Mouse (Mus musculus) limb, embryonic 14.5 days (tissue): ENCODE results near the gene Apopt1. TPM values are rescaled to one million over a fixed set of nuclear protein-coding genes. Genes with fewer than 3 reads are reported as not detected.
A peak's percentile ranks its signal among the peaks of the same experiment; 100 is the strongest.

ENCODE experiments used
- ATAC-seq: fragments of 200-750 bp; cut with Nextera tagmentation; 2 replicates; pipeline ENCODE4 v1.8.0; 2017; ENCODE audit warnings: low read depth, moderate number of reproducible peaks, moderate TSS enrichment; ENCODE audit not compliant: low FRiP score
- DNase-seq: peaks from one replicate; pipeline ENCODE4 v3.0.0-alpha.2; 2015; ENCODE audit warnings: low spot score
- H3K27ac ChIP-seq: fragments of 300-500 bp; sonication (generic); replicated peaks from 2 replicates; pipeline ENCODE4 v1.5.1; 2014; ENCODE audit warnings: low read depth, mild to moderate bottlenecking, low read length, moderate library complexity, mixed read lengths
- H3K27me3 ChIP-seq: fragments of 300-500 bp; sonication (generic); 2 replicates; pipeline ENCODE4 v1.6.1; 2014; ENCODE audit warnings: low read length, mixed read lengths; ENCODE audit not compliant: control insufficient read depth, insufficient read depth
- H3K36me3 ChIP-seq: fragments of 300-500 bp; sonication (generic); 2 replicates; pipeline ENCODE4 v1.6.1; 2014; ENCODE audit warnings: mild to moderate bottlenecking, low read length, moderate library complexity, mixed read lengths; ENCODE audit not compliant: control insufficient read depth, insufficient read depth
- H3K4me1 ChIP-seq: fragments of 300-500 bp; sonication (generic); 2 replicates; pipeline ENCODE4 v1.6.1; 2014; ENCODE audit warnings: antibody characterized with exemption, low read length, mixed read lengths; ENCODE audit not compliant: control insufficient read depth, insufficient read depth
- H3K4me2 ChIP-seq: fragments of 300-500 bp; sonication (generic); replicated peaks from 2 replicates; pipeline ENCODE4 v1.6.1; 2014; ENCODE audit warnings: low read depth, mild to moderate bottlenecking, low read length, moderate library complexity; ENCODE audit not compliant: severe bottlenecking
- H3K4me3 ChIP-seq: fragments of 300-500 bp; sonication (generic); replicated peaks from 2 replicates; pipeline ENCODE4 v1.5.1; 2014; ENCODE audit warnings: low read length
- H3K9ac ChIP-seq: fragments of 300-500 bp; sonication (generic); 2 replicates; pipeline ENCODE4 v1.6.1; 2014; ENCODE audit warnings: mild to moderate bottlenecking, low read depth, low read length, moderate library complexity; ENCODE audit not compliant: severe bottlenecking
- H3K9me3 ChIP-seq: fragments of 300-500 bp; sonication (generic); 2 replicates; pipeline ENCODE4 v1.6.1; 2016; ENCODE audit warnings: low read length; ENCODE audit not compliant: control insufficient read depth
- POLR2A ChIP-seq: fragments of 200-500 bp; IDR thresholded peaks from 2 replicates; pipeline ENCODE4 v1.8.0; 2012; ENCODE audit warnings: inconsistent platforms, mild to moderate bottlenecking, moderate library complexity, borderline replicate concordance; ENCODE audit not compliant: insufficient read depth, insufficient read length; ENCODE audit errors: extremely low read depth
- WGBS: fragments of 180-500 bp; shearing (Covaris S2); extraction: QIAGEN DNeasy Blood & Tissue Kit; methylation state at CpG from one replicate; pipeline ENCODE4 v1.1.7; 2014; 5-methylcytosine and 5-hydroxymethylcytosine counted together
- polyA plus RNA-seq, 2 experiments: library from polyadenylated mRNA; depleted of rRNA in 1 of 2; stranded (reverse) in 1 of 2; unstranded in 1 of 2; fragments of >200 nt; fragmentation: Nextera tagmentation in 1 of 2; extraction: Ambion mirVana in 1 of 2; gene quantifications; 2 replicates each; pipeline versions ENCODE4 v1.2.1 to v1.2.3; 2012 to 2014

Apopt1 gene
- polyA plus RNA-seq, 2 experiments, result 39.7 to 50.7 TPM

- ATAC-seq, result peak; percentile 78
- H3K9ac ChIP-seq, result peak overlapping the region; percentile 54
- 2% methylated on average over 8 of the region's 8 CpGs for WGBS
- H3K4me3 ChIP-seq, result peak overlapping the region; percentile 23
- peak overlapping the region; percentile 55 for H3K4me2 ChIP-seq
- no peaks in the 10 kb centered on the region for H3K9me3 ChIP-seq
- no peak for TF ChIP-seq POLR2A
- H3K36me3 ChIP-seq, result no peaks in the 10 kb centered on the region
- peak overlapping the region; percentile 72 for H3K27ac ChIP-seq
- peak; percentile 99 for DNase-seq
- H3K27me3 ChIP-seq, result peaks cover 35% of the 10 kb centered on the region
- H3K4me1 ChIP-seq, result peaks cover 24% of the 10 kb centered on the region
These were observed 44.6 kb upstream of the Apopt1 start for GRCm38 (mm10) chr12:111668457-111668912.

GRCm38 (mm10) chr12:111669000-111669788 is 43.9 kb upstream of the Apopt1 start:
- 65% methylated on average over 23 of the region's 23 CpGs for WGBS
- Histone ChIP-seq H3K27ac (peak overlapping the region; percentile 72), H3K9ac (peak overlapping the region; percentile 54), H3K27me3 (peaks cover 41% of the 10 kb centered on the region), H3K4me3 (peak overlapping the region; percentile 23), H3K9me3 (no peaks in the 10 kb centered on the region), H3K4me2 (peak overlapping the region; percentile 55), H3K4me1 (peaks cover 24% of the 10 kb centered on the region), H3K36me3 (no peaks in the 10 kb centered on the region)
- DNase-seq (peak; percentile 42), ATAC-seq (no peak; the same call in 1 of the 2 replicates)
- no peak for TF ChIP-seq POLR2A

DNA sequence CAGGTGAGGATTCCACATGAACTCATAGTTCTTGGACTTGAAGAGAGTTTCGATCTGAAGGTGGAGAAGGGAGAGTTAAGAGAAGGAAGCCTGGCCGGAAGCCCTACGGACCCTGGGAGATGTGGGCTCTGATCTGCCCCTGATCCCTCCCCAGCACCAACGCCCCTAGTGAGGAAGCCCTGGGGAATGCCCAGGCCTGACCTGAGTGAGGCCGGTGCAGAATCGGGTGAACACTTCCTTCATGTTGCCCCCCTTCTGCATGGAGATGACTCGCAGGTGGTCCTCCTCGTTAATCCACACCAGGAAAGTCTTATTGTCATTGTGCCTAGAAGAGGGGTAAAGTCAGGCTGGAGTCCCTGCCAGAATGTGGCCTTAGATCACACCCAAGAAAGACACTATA is 43.1 kb upstream of the Apopt1 start:
- H3K9me3 ChIP-seq, result no peaks in the 10 kb centered on the region
- H3K4me1 ChIP-seq, result peaks cover 24% of the 10 kb centered on the region
- no peak overlapping the region for H3K9ac ChIP-seq
- ATAC-seq, result no peak
- no peak overlapping the region for H3K4me2 ChIP-seq
- H3K36me3 ChIP-seq, result no peaks in the 10 kb centered on the region
- H3K4me3 ChIP-seq, result peak overlapping the region; percentile 56; the same call in 1 of the 2 replicates
- TF ChIP-seq POLR2A, result no peak
- no peak for DNase-seq
- peaks cover 43% of the 10 kb centered on the region for H3K27me3 ChIP-seq
- H3K27ac ChIP-seq, result no peak overlapping the region
- 48% methylated on average over 8 of the region's 8 CpGs for WGBS

GRCm38 (mm10) chr12:111670371-111670971 is 42.6 kb upstream of the Apopt1 start:
- peak overlapping the region; percentile 56 for H3K4me3 ChIP-seq
- DNase-seq, result no peak
- no peaks in the 10 kb centered on the region for H3K36me3 ChIP-seq
- H3K4me1 ChIP-seq, result peaks cover 24% of the 10 kb centered on the region
- peak overlapping the region; percentile 56; the same call in 1 of the 2 replicates for H3K9ac ChIP-seq
- TF ChIP-seq POLR2A, result no peak
- no peak overlapping the region for H3K27ac ChIP-seq
- peaks cover 43% of the 10 kb centered on the region for H3K27me3 ChIP-seq
- peak overlapping the region; percentile 98 for H3K4me2 ChIP-seq
- no peaks in the 10 kb centered on the region for H3K9me3 ChIP-seq
- no peak for ATAC-seq
- 6% methylated on average over 29 of the region's 29 CpGs for WGBS

- under 1% methylated on average over 26 of the region's 35 CpGs for WGBS
- ATAC-seq (no peak), DNase-seq (no peak)
- H3K4me2 ChIP-seq, result peak overlapping the region; percentile 98
- TF ChIP-seq POLR2A, result no peak
- H3K9me3 ChIP-seq, result no peaks in the 10 kb centered on the region
- no peak overlapping the region for H3K27ac ChIP-seq
- H3K27me3 ChIP-seq, result peaks cover 43% of the 10 kb centered on the region
- peak overlapping the region; percentile 56; the same call in 1 of the 2 replicates for H3K9ac ChIP-seq
- peak overlapping the region; percentile 56 for H3K4me3 ChIP-seq
- no peaks in the 10 kb centered on the region for H3K36me3 ChIP-seq
- H3K4me1 ChIP-seq, result peaks cover 24% of the 10 kb centered on the region
These were observed 42.1 kb upstream of the Apopt1 start for GRCm38 (mm10) chr12:111670976-111671375.
